Mouse (Mus musculus): ENCODE measurements around the gene Vps52. TPM values are rescaled to one million over a fixed set of nuclear protein-coding genes. Genes with fewer than 3 reads are reported as not detected.
A peak's percentile ranks its signal among the peaks of the same experiment; 100 is the strongest.
"Not testable (repeated sequence)": the region's sequence is repeated elsewhere in the genome, so short reads cannot be mapped to it uniquely, and the experiment has no call there.

The Vps52 gene
- total RNA-seq, 2 experiments from 2014 or later = 38.1 to 40.1 TPM

- peak; percentile 84 for DNase-seq
Measured at GRCm38 (mm10) chr17:33968489-33968888, 12.9 kb downstream of the Vps52 start.

- no peak for DNase-seq
Measured at GRCm38 (mm10) chr17:33968927-33969326, 13.3 kb downstream of the Vps52 start.

- DNase-seq = no peak
Measured at GRCm38 (mm10) chr17:33969394-33969793, 13.8 kb downstream of the Vps52 start.

- DNase-seq = peak; percentile 72
Measured at GRCm38 (mm10) chr17:33972691-33973090, 17.1 kb downstream of the Vps52 start.

- no peak for DNase-seq
Measured at GRCm38 (mm10) chr17:33973572-33973971, 18.0 kb downstream of the Vps52 start.

- no peak for DNase-seq
Measured at GRCm38 (mm10) chr17:33977861-33978557, 22.4 kb downstream of the Vps52 start.

- peak; percentile 69 for DNase-seq
Measured at GRCm38 (mm10) chr17:33978631-33979031, 23.0 kb downstream of the Vps52 start.

GRCm38 (mm10) chr17:33979512-33980050 is 24.0 kb downstream of the Vps52 start:
- no peak for DNase-seq

- no peak for DNase-seq
Measured at GRCm38 (mm10) chr17:33980181-33981035, 24.8 kb downstream of the Vps52 start.

GRCm38 (mm10) chr17:33981192-33981909 is 25.7 kb downstream of the Vps52 start:
- peak; percentile 89 for DNase-seq

- DNase-seq = peak; percentile 66
Measured at GRCm38 (mm10) chr17:33982136-33982535, 26.5 kb downstream of the Vps52 start.

- peak; percentile 66 for DNase-seq
Measured at GRCm38 (mm10) chr17:33991788-33992664, 36.4 kb downstream of the Vps52 start.

- DNase-seq = no peak
Measured at GRCm38 (mm10) chr17:33994959-33995358, 39.3 kb downstream of the Vps52 start.

- no peak for DNase-seq
Measured at GRCm38 (mm10) chr17:33995651-33996050, 40.0 kb downstream of the Vps52 start.

GRCm38 (mm10) chr17:33997025-33997424 is 41.4 kb downstream of the Vps52 start:
- not testable (repeated sequence) for DNase-seq

GRCm38 (mm10) chr17:33998697-33999096 is 43.1 kb downstream of the Vps52 start:
- DNase-seq = not testable (repeated sequence)

GRCm38 (mm10) chr17:33999341-34000149 is 43.9 kb downstream of the Vps52 start:
- DNase-seq = peak; percentile 30

- peak; percentile 89 for DNase-seq
Measured at GRCm38 (mm10) chr17:34000150-34000537, 44.5 kb downstream of the Vps52 start, which contains the start of gene H2-K1. TSS of gene H2-K1 (minus strand) at chr17:34000347.

- DNase-seq = not testable (repeated sequence)
Measured at GRCm38 (mm10) chr17:34000796-34001195, 45.2 kb downstream of the Vps52 start.

GRCm38 (mm10) chr17:34003426-34003825 is 47.8 kb downstream of the Vps52 start:
- DNase-seq = peak; percentile 47

- DNase-seq = no peak
Measured at GRCm38 (mm10) chr17:34006570-34006969, 51.0 kb downstream of the Vps52 start.

Data from heart, postnatal 4 days (tissue).